Mouse (Mus musculus) MEL (cell line): ENCODE data around the gene Lrrc61. TPM values are rescaled to one million over a fixed set of nuclear protein-coding genes. Genes with fewer than 3 reads are reported as not detected.
A peak's percentile ranks its signal among the peaks of the same experiment; 100 is the strongest.

ENCODE experiments used
- DNase-seq: peaks from one replicate; pipeline ENCODE4 v3.0.0; 2011; ENCODE audit warnings: low read depth, low spot score
- H3K27ac ChIP-seq: 2 replicates; pipeline ENCODE4 v1.5.1; 2012; ENCODE audit warnings: low read depth, mild to moderate bottlenecking, control low read depth, low read length, moderate library complexity; ENCODE audit not compliant: control insufficient read depth
- H3K27me3 ChIP-seq, 2 experiments: fragments of 150-350 bp in 1 of 2; sonication (generic) in 1 of 2; 2 replicates each; pipeline ENCODE4 v1.6.1; 2012; ENCODE audit warnings: low read length in 2 of 2, mild to moderate bottlenecking in 2 of 2, improper control_type of control experiment in 1 of 2, moderate library complexity in 1 of 2; ENCODE audit not compliant: insufficient read depth in 2 of 2, control insufficient read depth in 1 of 2
- H3K36me3 ChIP-seq, 2 experiments: 2 replicates each; pipeline ENCODE4 v1.6.1; 2012 to 2014; ENCODE audit warnings: low read length in 2 of 2, improper control_type of control experiment in 1 of 2, inconsistent platforms in 1 of 2, mild to moderate bottlenecking in 1 of 2; ENCODE audit not compliant: insufficient read depth in 2 of 2, control insufficient read depth in 1 of 2
- H3K4me1 ChIP-seq, 2 experiments: fragments of 150-350 bp in 1 of 2; sonication (generic) in 1 of 2; 2 replicates each; pipeline ENCODE4 v1.6.1; 2012; ENCODE audit warnings: low read length in 2 of 2, improper control_type of control experiment in 1 of 2, mild to moderate bottlenecking in 1 of 2; ENCODE audit not compliant: insufficient read depth in 2 of 2, control insufficient read depth in 1 of 2
- H3K4me3 ChIP-seq, 2 experiments: fragments of 150-350 bp in 1 of 2; sonication (generic) in 1 of 2; 2 replicates each; pipeline ENCODE4 v1.5.1; 2012; ENCODE audit warnings: low read depth in 2 of 2, low read length in 2 of 2, mild to moderate bottlenecking in 2 of 2, moderate library complexity in 2 of 2, control low read depth in 1 of 2, improper control_type of control experiment in 1 of 2; ENCODE audit not compliant: control insufficient read depth in 1 of 2, insufficient read depth in 1 of 2
- H3K79me2 ChIP-seq: 2 replicates; pipeline ENCODE4 v1.6.1; 2012; ENCODE audit warnings: mild to moderate bottlenecking, low read length, moderate library complexity; ENCODE audit not compliant: control insufficient read depth, poor library complexity, insufficient read depth
- H3K9ac ChIP-seq: 2 replicates; pipeline ENCODE4 v1.6.1; 2012; ENCODE audit warnings: low read depth, mild to moderate bottlenecking, control low read depth, low read length, moderate library complexity; ENCODE audit not compliant: control insufficient read depth, poor library complexity, severe bottlenecking
- H3K9me3 ChIP-seq: fragments of 150-350 bp; sonication (generic); replicated peaks from 2 replicates; pipeline ENCODE4 v1.6.1; 2012; ENCODE audit warnings: mild to moderate bottlenecking, low read length, improper control_type of control experiment, moderate library complexity; ENCODE audit not compliant: insufficient read depth
- BHLHE40 ChIP-seq: IDR thresholded peaks from 2 replicates; pipeline ENCODE4 v1.6.1; 2012; ENCODE audit warnings: low read depth, mild to moderate bottlenecking, inconsistent platforms, low read length, improper control_type of control experiment, borderline replicate concordance
- CHD1 ChIP-seq: IDR thresholded peaks from 2 replicates; pipeline ENCODE4 v1.6.1; 2012; ENCODE audit warnings: low read depth, mild to moderate bottlenecking, inconsistent platforms, low read length, improper control_type of control experiment
- CHD2 ChIP-seq: IDR thresholded peaks from 2 replicates; pipeline ENCODE4 v1.6.1; 2011; ENCODE audit warnings: low read length, improper control_type of control experiment
- CTCF ChIP-seq, 3 experiments: IDR thresholded peaks in 2 of 3; conservative IDR thresholded peaks in 1 of 3; 2 replicates each; pipeline ENCODE4 v1.5.1; 2011 to 2012; ENCODE audit warnings: low read length in 3 of 3, low read depth in 2 of 3, mild to moderate bottlenecking in 2 of 3, improper control_type of control experiment in 1 of 3, inconsistent platforms in 1 of 3, mixed read lengths in 1 of 3, moderate library complexity in 1 of 3; ENCODE audit not compliant: control insufficient read depth in 1 of 3, insufficient read depth in 1 of 3, poor library complexity in 1 of 3, severe bottlenecking in 1 of 3
- E2F4 ChIP-seq: IDR thresholded peaks from 2 replicates; pipeline ENCODE4 v1.6.1; 2011; ENCODE audit warnings: low read depth, low read length, improper control_type of control experiment, borderline replicate concordance
- ELF1 ChIP-seq: IDR thresholded peaks from 2 replicates; pipeline ENCODE4 v1.6.1; 2014; ENCODE audit warnings: low read depth, mild to moderate bottlenecking, inconsistent platforms, low read length, improper control_type of control experiment, moderate library complexity
- EP300 ChIP-seq, 2 experiments: IDR thresholded peaks; 2 replicates each; pipeline ENCODE4 v1.6.1; 2011; ENCODE audit warnings: improper control_type of control experiment in 2 of 2, low read length in 2 of 2, low read depth in 1 of 2, mild to moderate bottlenecking in 1 of 2
- GATA1 ChIP-seq: IDR thresholded peaks from 2 replicates; pipeline ENCODE4 v1.6.1; 2011; ENCODE audit warnings: low read depth, low read length, improper control_type of control experiment
- JUND ChIP-seq: IDR thresholded peaks from 2 replicates; pipeline ENCODE4 v1.6.1; 2011; ENCODE audit warnings: low read depth, mild to moderate bottlenecking, improper control_type of control experiment, low read length
- MAFK ChIP-seq: IDR thresholded peaks from 2 replicates; pipeline ENCODE4 v1.6.1; 2011; ENCODE audit warnings: low read depth, mild to moderate bottlenecking, low read length, improper control_type of control experiment, borderline replicate concordance
- MAX ChIP-seq: IDR thresholded peaks from 2 replicates; pipeline ENCODE4 v1.6.1; 2011; ENCODE audit warnings: low read length, improper control_type of control experiment
- MAZ ChIP-seq: IDR thresholded peaks from 2 replicates; pipeline ENCODE4 v1.6.1; 2012; ENCODE audit warnings: low read depth, mild to moderate bottlenecking, inconsistent platforms, low read length, improper control_type of control experiment
- MEF2A ChIP-seq: IDR thresholded peaks from 2 replicates; pipeline ENCODE4 v1.6.1; 2014; ENCODE audit warnings: low read depth, mild to moderate bottlenecking, inconsistent platforms, low read length, improper control_type of control experiment; ENCODE audit not compliant: poor library complexity, insufficient replicate concordance, severe bottlenecking; ENCODE audit errors: extremely low read depth
- MYB ChIP-seq: IDR thresholded peaks from 2 replicates; pipeline ENCODE4 v1.6.1; 2011; ENCODE audit warnings: mild to moderate bottlenecking, low read depth, low read length, improper control_type of control experiment
- NELFE ChIP-seq: IDR thresholded peaks from 2 replicates; pipeline ENCODE4 v1.6.1; 2011; ENCODE audit warnings: low read depth, low read length, improper control_type of control experiment
- NRF1 ChIP-seq: IDR thresholded peaks from 2 replicates; pipeline ENCODE4 v1.6.1; 2014; ENCODE audit warnings: low read depth, mild to moderate bottlenecking, inconsistent platforms, low read length, improper control_type of control experiment, moderate library complexity; ENCODE audit not compliant: poor library complexity, insufficient read depth, severe bottlenecking
- RAD21 ChIP-seq: IDR thresholded peaks from 2 replicates; pipeline ENCODE4 v1.6.1; 2011; ENCODE audit warnings: mild to moderate bottlenecking, low read depth, low read length, improper control_type of control experiment
- RCOR1 ChIP-seq: IDR thresholded peaks from 2 replicates; pipeline ENCODE4 v1.6.1; 2012; ENCODE audit warnings: low read depth, mild to moderate bottlenecking, inconsistent platforms, low read length, improper control_type of control experiment
- SIN3A ChIP-seq: IDR thresholded peaks from 2 replicates; pipeline ENCODE4 v1.6.1; 2012; ENCODE audit warnings: low read length, improper control_type of control experiment, inconsistent platforms
- SMC3 ChIP-seq: IDR thresholded peaks from 2 replicates; pipeline ENCODE4 v1.6.1; 2011; ENCODE audit warnings: low read depth, low read length, improper control_type of control experiment
- ZNF384 ChIP-seq: IDR thresholded peaks from 2 replicates; pipeline ENCODE4 v1.6.1; 2012; ENCODE audit warnings: low read depth, mild to moderate bottlenecking, inconsistent platforms, low read length, improper control_type of control experiment
- polyA plus RNA-seq, 2 experiments: library from polyadenylated mRNA; stranded (reverse) in 1 of 2; unstranded in 1 of 2; fragments of >175 nt in 1 of 2; fragments of >200 nt in 1 of 2; gene quantifications; 2 replicates each; pipeline versions ENCODE4 v1.2.1 to v1.2.4; 2012; ENCODE audit warnings: low replicate concordance in 2 of 2, low read depth in 1 of 2; ENCODE audit not compliant: insufficient read length in 2 of 2, insufficient read depth in 1 of 2, missing spikeins in 1 of 2
- total RNA-seq: library from RNA; depleted of rRNA; stranded (reverse); fragments of 300-350 nt; gene quantifications from 2 replicates; pipeline ENCODE4 v1.2.3, GENCODE M21; 2012

The Lrrc61 gene
- total and polyA plus RNA-seq, 3 experiments, result not detected

DNA sequence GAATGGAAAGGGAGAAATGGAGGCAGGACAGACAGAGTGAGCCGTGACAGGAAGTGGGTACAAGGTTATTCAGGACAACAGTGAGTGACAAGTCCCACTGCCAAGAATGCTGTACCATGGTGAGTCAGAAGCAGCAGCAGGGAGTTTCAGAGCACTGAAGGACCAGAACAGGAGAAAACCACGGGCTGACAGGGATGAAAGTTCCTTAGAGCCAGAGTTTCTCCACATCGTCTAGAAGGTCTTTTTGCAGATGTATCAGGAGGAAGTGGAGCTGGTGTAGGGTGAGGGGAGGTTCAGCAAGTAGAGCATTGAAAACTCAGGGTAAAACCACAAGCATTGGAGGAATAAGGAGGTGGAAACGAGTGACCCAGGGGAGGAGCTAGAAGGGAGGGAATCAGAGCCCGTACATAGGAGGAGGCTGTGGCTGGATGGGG lies 24.6 kb downstream of the Lrrc61 start:
- no peak overlapping the region for H3K27ac ChIP-seq
- H3K4me1 ChIP-seq, result no peaks in the 10 kb centered on the region
- no peaks in the 10 kb centered on the region for H3K36me3 ChIP-seq

DNA sequence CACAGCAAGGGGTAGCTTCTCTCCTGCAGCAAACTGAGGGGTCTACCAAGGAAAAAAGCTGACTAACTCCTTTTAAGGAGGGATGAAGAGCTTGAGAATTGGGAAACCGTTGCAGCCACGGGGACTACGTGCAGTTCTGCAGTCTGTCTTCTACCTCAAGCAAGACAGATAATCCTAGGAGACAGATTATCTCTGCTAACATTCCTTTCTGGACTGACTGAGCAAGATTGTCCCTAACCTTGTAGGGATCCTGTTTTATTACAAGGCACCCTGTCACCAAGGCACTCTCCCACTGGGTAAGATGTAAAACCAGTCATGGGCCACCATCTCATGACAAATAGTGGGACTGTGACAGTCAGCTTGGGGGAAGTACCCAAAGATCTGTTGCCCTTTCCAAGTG lies 26.7 kb downstream of the Lrrc61 start:
- Histone ChIP-seq H3K4me3 (no peak overlapping the region), H3K79me2 (no peaks in the 10 kb centered on the region), H3K4me1 (no peaks in the 10 kb centered on the region), H3K9ac (no peak overlapping the region), H3K36me3 (no peaks in the 10 kb centered on the region), H3K27me3 (no peaks in the 10 kb centered on the region), H3K27ac (no peak overlapping the region), H3K9me3 (no peaks in the 10 kb centered on the region)
- TF ChIP-seq ZNF384 (no peak), MEF2A (no peak), NRF1 (no peak), MAX (no peak), CHD2 (no peak), E2F4 (no peak), NELFE (no peak), ELF1 (no peak), RCOR1 (no peak), SIN3A (no peak), RAD21 (no peak)
- no peak for DNase-seq

More for the DNA sequence above, 24.6 kb downstream of the Lrrc61 start:
- Histone ChIP-seq H3K27me3 (no peaks in the 10 kb centered on the region), H3K9me3 (no peaks in the 10 kb centered on the region), H3K79me2 (no peaks in the 10 kb centered on the region), H3K9ac (no peak overlapping the region), H3K4me3 (peak overlapping the region in 1 of 2 experiments; percentile 18; a peak in 3 of 4 replicates)
- DNase-seq, result no peak
- TF ChIP-seq MAFK, result no peak
- TF ChIP-seq MYB, result no peak
- TF ChIP-seq EP300 (IDR thresholded peaks at IDR 0.05; ENCODE audit: low read depth in 1 of 2, low read length in 2 of 2), result no peak
- TF ChIP-seq CHD1, result no peak
- no peak for TF ChIP-seq RAD21
- no peak for TF ChIP-seq GATA1
- TF ChIP-seq SIN3A, result no peak
- no peak for TF ChIP-seq CTCF (IDR thresholded peaks at IDR 0.05 in 2 of 3, conservative IDR thresholded peaks at IDR 0.05 in 1 of 3; ENCODE audit: control insufficient read depth in 1 of 3, insufficient read depth in 1 of 3, low read depth in 2 of 3, low read length in 3 of 3, poor library complexity in 1 of 3, severe bottlenecking in 1 of 3)
- no peak for TF ChIP-seq JUND

DNA sequence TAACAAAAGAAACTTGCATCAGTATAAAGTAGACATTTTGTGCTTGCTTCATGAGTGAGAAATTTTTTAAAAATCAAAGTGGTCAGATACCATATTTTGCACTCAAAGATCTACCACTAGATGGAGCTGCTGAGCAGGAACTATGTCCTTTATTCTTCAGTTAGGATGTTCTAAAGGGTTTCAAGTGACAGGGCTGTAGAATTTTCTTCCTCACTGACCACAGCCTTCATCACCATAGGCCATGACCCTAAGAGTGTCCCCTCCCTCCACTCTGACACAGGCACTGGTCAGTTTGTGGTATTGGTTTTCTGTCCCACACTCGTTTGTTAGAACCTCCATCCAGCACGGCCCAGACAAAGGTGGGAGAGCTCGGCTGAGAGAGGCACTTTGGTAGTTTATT lies 27.4 kb downstream of the Lrrc61 start:
- H3K4me3 ChIP-seq, result no peak overlapping the region
- H3K9ac ChIP-seq, result no peak overlapping the region
- no peaks in the 10 kb centered on the region for H3K27me3 ChIP-seq
- H3K36me3 ChIP-seq, result no peaks in the 10 kb centered on the region
- H3K27ac ChIP-seq, result no peak overlapping the region
- H3K9me3 ChIP-seq, result no peaks in the 10 kb centered on the region
- peak; percentile 9 for DNase-seq
- no peaks in the 10 kb centered on the region for H3K79me2 ChIP-seq
- no peaks in the 10 kb centered on the region for H3K4me1 ChIP-seq
- TF ChIP-seq BHLHE40, result no peak
- peak; percentile 0 to 52 (median 26); a peak in 3 of 6 replicates for TF ChIP-seq CTCF (IDR thresholded peaks at IDR 0.05 in 2 of 3, conservative IDR thresholded peaks at IDR 0.05 in 1 of 3; ENCODE audit: control insufficient read depth in 1 of 3, insufficient read depth in 1 of 3, low read depth in 2 of 3, low read length in 3 of 3, poor library complexity in 1 of 3, severe bottlenecking in 1 of 3)
- TF ChIP-seq RAD21, result peak; percentile 35
- peak; percentile 37 for TF ChIP-seq SMC3
- TF ChIP-seq MAZ, result no peak
